Mouse (Mus musculus) lung, adult 2 months (tissue): ENCODE measurements around the gene Strbp. TPM values are rescaled to one million over a fixed set of nuclear protein-coding genes. Genes with fewer than 3 reads are reported as not detected.

Source experiments
- DNase-seq: peaks from one replicate; pipeline ENCODE4 v3.0.0; 2022
- H3K4me1 ChIP-seq: fragments of 200-500 bp; 2 replicates; pipeline ENCODE4 v1.6.1; 2011; ENCODE audit warnings: low read length; ENCODE audit not compliant: control insufficient read depth, insufficient read depth
- H3K4me3 ChIP-seq: fragments of 200-500 bp; replicated peaks from 2 replicates; pipeline ENCODE3; 2011; ENCODE audit warnings: low read depth, mild to moderate bottlenecking, control low read depth, low read length; ENCODE audit errors: extremely low read depth
- CTCF ChIP-seq: fragments of 200-500 bp; IDR thresholded peaks from 2 replicates; pipeline ENCODE4 v1.5.1; 2011; ENCODE audit warnings: mild to moderate bottlenecking, low read length, control low read depth; ENCODE audit not compliant: insufficient read depth
- POLR2A ChIP-seq: fragments of 200-500 bp; IDR thresholded peaks from 2 replicates; pipeline ENCODE4 v1.6.1; 2011; ENCODE audit warnings: low read depth, mild to moderate bottlenecking, control low read depth, low read length, borderline replicate concordance; ENCODE audit errors: extremely low read depth
- WGBS: fragments of 180-500 bp; shearing (Covaris S2); methylation state at CpG from one replicate; pipeline ENCODE4 v1.1.7; 2018; 5-methylcytosine and 5-hydroxymethylcytosine counted together
- polyA plus RNA-seq: library from polyadenylated mRNA; depleted of rRNA; stranded (reverse); fragments of >200 nt; gene quantifications from 2 replicates; pipeline ENCODE4 v1.2.3, GENCODE M21; 2012; rRNA removed

Gene Strbp
- polyA plus RNA-seq = 2.4 and 4.0 TPM in 2 replicates

DNA sequence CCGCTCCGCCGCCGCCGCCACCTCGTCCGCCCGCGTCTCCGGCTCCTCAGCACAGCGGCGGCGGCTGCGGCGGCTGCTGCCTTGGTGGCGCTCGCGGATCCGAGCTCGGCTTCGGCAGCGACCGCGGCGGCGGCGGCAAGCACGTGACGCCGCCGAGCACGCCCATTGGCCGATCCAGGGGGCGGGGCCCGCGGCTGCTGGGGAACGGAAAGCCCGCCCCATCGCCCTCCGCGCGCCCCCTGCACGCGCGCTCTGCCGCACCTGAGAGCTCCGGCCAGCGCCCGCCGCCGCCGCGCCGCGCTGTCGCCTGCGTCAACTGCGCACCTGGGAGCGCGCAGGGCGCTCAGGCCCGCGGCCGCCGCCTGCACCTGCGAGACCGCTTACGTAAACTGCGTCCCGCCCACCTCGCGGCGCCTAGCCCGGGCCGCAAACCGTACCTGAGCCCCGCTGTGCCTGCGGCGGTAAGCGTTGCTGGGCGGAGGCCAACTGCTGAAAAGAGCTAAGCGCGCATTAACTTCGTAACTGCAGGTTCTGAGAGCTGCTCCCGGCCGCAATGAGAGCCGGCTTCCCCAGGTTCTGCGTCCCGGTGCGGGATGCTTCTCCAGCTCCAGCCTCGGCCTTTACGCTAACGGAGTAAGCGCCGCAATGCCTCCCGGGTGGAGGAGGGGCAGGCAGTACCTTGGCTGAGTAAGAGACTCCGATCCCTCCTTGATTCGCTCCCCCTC lies at the start of gene Strbp:
Gene Strbp, minus strand, starts transcription at position 630 of the 725 bp plus-strand sequence.
- H3K4me1 ChIP-seq = no peaks in the 10 kb centered on the region; the same call in 1 of the 2 replicates
- peak within 1 kb of the TSS; percentile 81 for H3K4me3 ChIP-seq
- peak; percentile 91 for DNase-seq
- TF ChIP-seq CTCF = no peak
- no peak for TF ChIP-seq POLR2A
- WGBS = under 1% methylated on average over 93 of the region's 98 CpGs

DNA sequence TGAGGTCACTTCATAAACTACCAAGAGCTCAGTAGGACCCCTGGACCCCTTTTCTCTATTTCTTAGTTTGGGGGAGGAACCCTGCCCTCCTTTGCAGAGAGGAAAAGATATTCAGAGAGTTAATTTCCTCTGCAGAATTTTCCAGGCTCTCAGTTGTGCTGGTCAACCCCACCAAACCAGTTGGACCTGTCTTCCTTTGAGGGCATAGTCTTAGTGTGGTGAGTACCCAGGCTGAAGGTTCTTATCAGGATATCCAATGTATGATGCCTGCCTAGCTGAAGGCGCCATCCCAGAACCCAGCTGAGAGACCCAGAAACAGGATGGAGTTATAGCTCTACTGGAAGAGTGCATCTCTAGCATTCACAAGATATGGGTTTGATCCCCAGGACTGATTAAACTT lies 47.5 kb upstream of the Strbp start:
- H3K4me1 ChIP-seq = no peaks in the 10 kb centered on the region; the same call in 1 of the 2 replicates
- TF ChIP-seq POLR2A = no peak
- no peak for TF ChIP-seq CTCF
- no peak overlapping the region for H3K4me3 ChIP-seq
- 91% methylated on average over 1 of the region's 1 CpGs for WGBS
- DNase-seq = no peak

DNA sequence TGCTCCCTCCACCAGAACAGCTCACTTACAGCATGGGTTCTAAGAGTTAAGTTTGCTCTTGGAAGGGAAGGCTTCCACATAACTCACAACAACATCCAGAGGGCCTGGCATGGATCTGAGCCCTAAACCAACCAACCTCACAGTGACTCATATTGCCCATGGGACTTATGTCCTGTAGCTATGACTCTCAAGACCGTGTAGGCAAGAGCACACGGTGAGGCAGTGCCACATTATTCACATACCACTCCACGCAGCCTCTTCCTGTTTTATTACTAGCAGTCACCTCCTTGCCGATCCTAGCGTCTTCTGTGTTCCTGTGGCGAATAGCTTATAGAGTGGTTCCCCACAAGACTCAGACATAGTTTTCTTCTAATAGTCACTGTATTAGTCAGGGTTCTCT lies 45.7 kb upstream of the Strbp start:
- no peaks in the 10 kb centered on the region; the same call in 1 of the 2 replicates for H3K4me1 ChIP-seq
- TF ChIP-seq CTCF = no peak
- TF ChIP-seq POLR2A = no peak
- H3K4me3 ChIP-seq = no peak overlapping the region
- 30% methylated on average over 6 of the region's 6 CpGs for WGBS
- no peak for DNase-seq

DNA sequence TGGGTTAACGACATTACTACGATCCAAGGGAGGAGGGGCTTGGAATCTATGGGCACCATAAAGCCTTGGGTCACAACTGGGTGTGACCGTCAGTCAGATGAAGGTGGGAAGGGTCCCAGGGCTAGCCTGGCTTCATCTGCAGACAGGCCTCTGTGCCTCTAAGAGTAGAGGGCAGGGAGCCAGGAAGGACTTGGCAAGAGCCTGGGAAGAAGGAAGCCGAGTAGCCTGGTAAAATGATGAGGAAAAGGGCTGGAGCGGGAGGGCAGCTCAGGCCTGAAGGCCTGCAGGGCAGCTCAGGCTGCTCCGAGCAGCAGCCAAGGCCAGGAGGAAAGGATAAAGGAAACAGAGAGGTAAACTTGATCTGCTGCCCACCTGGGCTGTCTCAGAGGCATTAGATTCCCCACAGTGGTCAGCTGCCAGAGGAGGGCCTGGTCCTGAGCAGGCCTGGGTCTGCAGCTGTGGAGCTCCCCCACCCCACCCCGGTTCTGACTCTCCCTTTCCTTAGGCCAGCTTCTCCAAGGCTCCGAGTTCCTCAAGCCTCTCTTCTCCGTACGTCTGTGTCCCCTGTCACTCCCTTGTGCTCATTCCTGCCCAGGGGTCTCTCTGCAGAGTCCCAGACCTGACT lies 44.9 kb upstream of the Strbp start:
- no peak overlapping the region for H3K4me3 ChIP-seq
- no peak for TF ChIP-seq CTCF
- TF ChIP-seq POLR2A = no peak
- DNase-seq = no peak
- H3K4me1 ChIP-seq = no peaks in the 10 kb centered on the region; the same call in 1 of the 2 replicates
- WGBS = 52% methylated on average over 10 of the region's 10 CpGs

DNA sequence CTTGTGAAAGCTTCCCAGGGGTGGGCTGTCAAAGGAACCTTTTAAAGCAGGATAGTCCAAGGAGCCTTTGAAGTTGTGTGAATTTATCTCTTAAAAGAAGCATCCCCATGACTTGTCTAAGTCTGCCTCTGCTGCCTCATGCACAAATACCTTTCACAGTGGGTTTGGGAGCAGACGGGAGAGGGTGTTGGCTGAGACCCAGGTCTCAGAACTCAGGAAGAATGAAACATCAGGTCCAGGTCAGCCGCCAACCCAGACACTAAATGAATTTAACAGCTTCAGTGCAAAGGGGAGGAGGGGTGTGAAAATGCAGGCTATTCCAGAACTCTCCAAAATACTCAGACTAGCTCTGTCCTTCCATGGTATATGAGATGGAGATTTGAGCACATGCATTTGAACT lies 44.2 kb upstream of the Strbp start:
- WGBS = 65% methylated on average over 2 of the region's 2 CpGs
- H3K4me1 ChIP-seq = no peaks in the 10 kb centered on the region; the same call in 1 of the 2 replicates
- TF ChIP-seq CTCF (no peak), POLR2A (no peak)
- no peak overlapping the region for H3K4me3 ChIP-seq
- DNase-seq = no peak

DNA sequence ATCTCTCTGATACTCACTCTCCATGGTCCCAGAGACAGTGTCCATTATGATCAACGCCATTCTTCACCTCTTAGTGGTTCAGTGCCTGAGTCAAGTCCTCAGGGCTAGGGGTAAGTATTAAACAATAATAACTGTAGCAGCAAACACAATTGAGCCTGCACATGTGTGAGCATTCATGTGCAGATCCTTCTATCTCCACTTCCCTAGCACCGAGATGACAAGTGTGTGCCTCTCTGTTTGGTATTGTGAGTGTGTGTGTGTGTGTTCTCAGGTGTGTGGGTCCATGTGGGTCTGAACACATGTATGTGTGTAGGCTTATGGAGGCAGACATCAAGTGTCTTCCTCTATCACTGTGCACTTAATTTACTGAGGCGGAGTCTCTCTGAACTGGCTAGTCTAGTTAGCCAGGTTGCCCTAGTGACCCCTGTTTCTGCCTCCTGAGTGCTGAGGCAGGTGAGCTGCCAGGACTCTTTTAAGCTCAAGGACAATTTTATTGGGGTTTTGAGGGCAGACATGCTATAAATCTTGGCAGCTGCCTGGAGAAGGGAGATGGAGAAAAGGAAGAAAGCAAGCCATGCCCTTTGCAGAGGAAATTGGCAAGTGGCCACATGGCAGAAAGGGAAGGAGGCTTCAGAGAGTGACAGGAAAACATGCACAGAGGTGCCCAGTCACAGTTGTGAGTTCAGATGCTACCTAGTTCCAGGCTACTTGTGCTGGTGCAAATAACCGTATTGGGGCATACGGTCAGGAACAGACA lies 42.8 kb upstream of the Strbp start:
- no peaks in the 10 kb centered on the region; the same call in 1 of the 2 replicates for H3K4me1 ChIP-seq
- TF ChIP-seq POLR2A (no peak), CTCF (no peak)
- WGBS = 87% methylated on average over 5 of the region's 5 CpGs
- DNase-seq = no peak
- no peak overlapping the region for H3K4me3 ChIP-seq

DNA sequence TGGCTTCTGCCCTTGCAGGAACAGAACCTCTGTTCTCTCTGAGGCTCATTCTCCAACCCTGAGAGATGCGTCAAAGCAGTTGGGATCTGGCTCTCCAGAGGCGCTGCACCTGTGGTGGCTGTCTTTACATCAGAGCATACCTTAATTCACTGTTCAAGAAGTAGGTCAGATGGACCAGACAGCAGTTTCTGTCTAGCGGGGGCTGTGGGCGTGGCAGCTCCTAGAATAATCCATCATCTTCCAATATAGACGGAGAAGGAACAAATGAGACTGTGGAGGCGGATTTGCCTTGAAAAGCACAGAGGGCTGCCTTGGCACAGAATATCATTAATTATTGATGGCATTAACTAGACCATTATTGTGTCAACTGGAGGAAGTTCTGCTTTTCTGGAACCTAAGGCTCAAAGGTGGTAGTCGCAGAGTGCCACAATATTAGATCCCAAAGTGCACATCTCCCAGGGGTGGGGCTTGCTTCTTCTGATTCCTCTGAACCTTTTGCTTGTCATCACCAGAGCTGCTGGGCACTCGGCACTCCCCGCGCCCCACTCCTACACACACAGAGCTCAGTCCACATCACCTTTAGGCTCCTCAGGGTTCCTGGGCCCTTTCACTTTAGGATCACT lies 41.2 kb upstream of the Strbp start:
- Histone ChIP-seq H3K4me1 (no peaks in the 10 kb centered on the region; the same call in 1 of the 2 replicates), H3K4me3 (no peak overlapping the region)
- no peak for DNase-seq
- TF ChIP-seq CTCF (no peak), POLR2A (no peak)
- WGBS = 86% methylated on average over 10 of the region's 10 CpGs

DNA sequence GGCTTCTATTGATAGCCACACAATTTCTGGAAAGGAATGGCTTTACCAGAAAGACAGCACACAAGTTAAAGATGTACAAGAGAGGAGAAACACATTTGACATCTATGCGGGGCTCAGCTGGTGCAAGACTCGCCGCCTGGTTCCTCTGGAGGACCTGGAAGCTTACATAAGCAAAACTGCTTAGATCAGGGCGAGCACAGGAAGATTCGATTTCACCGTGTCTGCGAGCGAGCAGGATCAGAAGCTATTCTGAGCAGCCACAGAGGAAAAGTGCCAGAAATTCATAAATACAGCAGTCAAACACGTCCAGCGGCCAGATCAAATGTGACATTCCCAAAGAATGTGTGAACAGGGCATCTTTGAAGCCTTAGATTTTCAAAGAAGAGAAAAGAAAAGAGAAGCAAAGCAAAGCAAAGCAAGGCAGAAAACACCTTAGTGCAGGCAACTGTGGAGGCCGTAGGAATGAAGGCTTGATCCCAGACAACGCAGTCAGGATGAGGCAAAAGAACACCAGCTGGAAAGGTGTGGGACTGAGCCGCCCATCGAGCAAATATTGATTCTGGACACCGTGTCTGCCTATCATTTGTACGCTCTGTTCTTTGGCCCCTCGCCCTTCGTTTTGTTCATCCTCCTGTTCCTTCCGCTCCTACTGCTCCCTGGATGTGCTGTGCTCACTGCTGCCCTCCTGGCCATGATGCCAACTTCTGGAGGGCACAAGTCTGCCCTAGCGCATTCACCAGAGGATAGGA lies 38.3 kb upstream of the Strbp start:
- DNase-seq = no peak

More for the DNA sequence above, 38.3 kb upstream of the Strbp start:
- TF ChIP-seq POLR2A = no peak
- TF ChIP-seq CTCF = no peak
- H3K4me3 ChIP-seq = no peak overlapping the region
- 47% methylated on average over 20 of the region's 20 CpGs for WGBS
- H3K4me1 ChIP-seq = no peaks in the 10 kb centered on the region
